Mouse (Mus musculus) hindlimb bud, embryonic 11.5 days (tissue): ENCODE measurements around the gene Glis3.

Experiments
- DNase-seq: peaks from one replicate; pipeline ENCODE4 v3.0.0-alpha.2; 2012; ENCODE audit warnings: low read depth, low spot score; ENCODE audit errors: extremely low spot score

Glis3 gene

GRCm38 (mm10) chr19:28337574-28337973 lies 342.3 kb downstream of the Glis3 start:
- no peak for DNase-seq

- DNase-seq, result peak; percentile 44
These were observed 343.0 kb downstream of the Glis3 start for GRCm38 (mm10) chr19:28336651-28337510.

- DNase-seq, result no peak
These were observed 344.0 kb downstream of the Glis3 start for GRCm38 (mm10) chr19:28335890-28336289.

GRCm38 (mm10) chr19:28333007-28333766 lies 346.7 kb downstream of the Glis3 start:
- DNase-seq, result no peak

GRCm38 (mm10) chr19:28328444-28329110 lies 351.3 kb downstream of the Glis3 start:
- DNase-seq, result no peak

- DNase-seq, result no peak
These were observed 352.3 kb downstream of the Glis3 start for GRCm38 (mm10) chr19:28327536-28327935.

- no peak for DNase-seq
These were observed 373.8 kb downstream of the Glis3 start for GRCm38 (mm10) chr19:28306036-28306435.

GRCm38 (mm10) chr19:28305510-28305909 lies 374.4 kb downstream of the Glis3 start:
- no peak for DNase-seq

GRCm38 (mm10) chr19:28302831-28303242 lies 377.0 kb downstream of the Glis3 start:
- DNase-seq, result no peak

GRCm38 (mm10) chr19:28300226-28300625 lies 379.7 kb downstream of the Glis3 start:
- no peak for DNase-seq

GRCm38 (mm10) chr19:28299211-28299775 lies 380.6 kb downstream of the Glis3 start:
- no peak for DNase-seq

GRCm38 (mm10) chr19:28298669-28299068 lies 381.2 kb downstream of the Glis3 start:
- no peak for DNase-seq

- no peak for DNase-seq
These were observed 388.3 kb downstream of the Glis3 start for GRCm38 (mm10) chr19:28291596-28291995.

- no peak for DNase-seq
These were observed 390.4 kb downstream of the Glis3 start for GRCm38 (mm10) chr19:28289457-28289856.

GRCm38 (mm10) chr19:28287431-28287830 lies 392.4 kb downstream of the Glis3 start:
- DNase-seq, result no peak

GRCm38 (mm10) chr19:28284098-28284569 lies 395.7 kb downstream of the Glis3 start:
- no peak for DNase-seq

- DNase-seq, result no peak
These were observed 396.4 kb downstream of the Glis3 start for GRCm38 (mm10) chr19:28283241-28284097.

GRCm38 (mm10) chr19:28281405-28281804 lies 398.5 kb downstream of the Glis3 start:
- no peak for DNase-seq

GRCm38 (mm10) chr19:28277104-28277503 lies 402.8 kb downstream of the Glis3 start:
- no peak for DNase-seq

- DNase-seq, result no peak
These were observed 405.4 kb downstream of the Glis3 start for GRCm38 (mm10) chr19:28274501-28274900.
